In the genomic region with DNA sequence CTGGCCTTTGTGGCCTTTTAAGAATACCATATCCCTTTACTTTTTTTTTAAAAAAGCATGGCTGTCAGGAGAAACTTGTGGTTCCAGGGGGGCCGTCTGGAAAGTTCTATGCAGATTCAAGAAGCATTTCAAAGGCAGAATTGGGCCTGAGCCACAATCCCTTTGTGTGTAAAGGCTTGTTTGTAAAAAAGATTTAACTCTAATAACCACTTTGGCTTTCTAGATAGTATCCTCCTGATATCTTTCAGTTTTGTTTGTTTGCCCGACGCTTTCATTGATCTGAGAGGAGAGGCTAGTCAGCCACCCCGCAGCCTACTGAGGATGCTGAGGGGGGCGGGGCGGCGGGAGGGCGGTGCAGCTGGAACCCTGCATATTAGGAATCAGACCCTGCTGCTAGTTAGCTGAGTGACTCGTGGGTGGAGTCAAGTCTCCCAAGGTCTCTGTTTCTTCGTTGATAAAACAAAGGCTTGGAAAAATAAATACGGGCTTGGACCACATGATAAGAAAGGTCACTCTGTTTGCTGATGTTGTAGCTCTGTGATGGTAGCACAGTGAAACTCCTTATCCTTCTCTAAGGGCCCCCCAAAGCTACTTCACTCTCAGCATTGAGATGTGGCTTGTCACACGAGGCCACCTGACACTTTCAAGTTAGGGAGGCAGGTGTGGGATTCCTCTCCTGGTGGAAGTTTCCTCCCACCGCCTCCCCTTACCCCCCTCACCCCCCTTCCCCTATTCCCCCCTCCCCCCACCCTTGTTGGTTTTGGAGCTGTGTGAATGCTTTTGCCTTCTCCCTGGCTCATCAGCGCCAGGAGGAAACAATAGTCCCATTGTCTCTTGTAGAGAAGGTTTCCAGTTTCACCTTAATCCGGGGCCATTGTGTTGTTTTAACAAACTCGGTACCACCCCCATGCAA, we compare ENCODE assay signal across 8 mouse cellular contexts.
A peak's percentile ranks its signal among the peaks of the same experiment; 100 is the strongest.
DNase-seq lines count a peak whose midpoint lies in the region; ATAC-seq lines count a peak whose summit lies in the region.

No protein-coding gene starts in this region.

- no peaks in the 10 kb centered on the region for H3K9me3 ChIP-seq in kidney, embryonic 14.5 days (ENCODE audit: control insufficient read depth, low read length)
- no peaks in the 10 kb centered on the region for H3K9me3 ChIP-seq in hindbrain, embryonic 11.5 days (ENCODE audit: control insufficient read depth, low read length)

- H3K36me3 ChIP-seq in kidney, embryonic 14.5 days (ENCODE audit: control insufficient read depth, insufficient read depth, low read length): no peaks in the 10 kb centered on the region
- H3K36me3 ChIP-seq in hindbrain, embryonic 11.5 days (ENCODE audit: control insufficient read depth, insufficient read depth, low read length): no peaks in the 10 kb centered on the region

- ATAC-seq in kidney, embryonic 14.5 days (ENCODE audit: low FRiP score, low TSS enrichment): peak; percentile 90
- peak; percentile 92 for ATAC-seq in hindbrain, embryonic 11.5 days (ENCODE audit: low FRiP score)

- peak overlapping the region; percentile 76 for H3K27ac ChIP-seq in kidney, embryonic 14.5 days (ENCODE audit: low read depth, low read length)
- peak overlapping the region; percentile 51 for H3K27ac ChIP-seq in hindbrain, embryonic 11.5 days (ENCODE audit: low read depth, low read length)

- DNase-seq in kidney, adult 9 months: no peak
- DNase-seq in embryo, embryonic 10.5 days (ENCODE audit: low spot score): peak; percentile 82
- peak; percentile 75 for DNase-seq in hindbrain, embryonic 11.5 days (ENCODE audit: low spot score)
- DNase-seq in lung, postnatal 36 days: peak; percentile 57
- DNase-seq in thymus, postnatal 14 days: no peak
- DNase-seq in T-cell, adult 2 months (ENCODE audit: low spot score): no peak
- no peak for DNase-seq in gastrocnemius, postnatal 25 days

- no peaks in the 10 kb centered on the region for H3K27me3 ChIP-seq in kidney, embryonic 14.5 days (ENCODE audit: control insufficient read depth, insufficient read depth, low read length)
- H3K27me3 ChIP-seq in hindbrain, embryonic 11.5 days (ENCODE audit: control insufficient read depth, insufficient read depth, low read length): no peaks in the 10 kb centered on the region

- 2% methylated on average over 16 of the region's 16 CpGs for WGBS in kidney, embryonic 14.5 days
- 1% methylated on average over 16 of the region's 16 CpGs for WGBS in hindbrain, embryonic 11.5 days

- 0 out of 2 replicates have a peak overlapping the region, but pooled peaks have one; percentile 31 for H3K9ac ChIP-seq in kidney, embryonic 14.5 days (ENCODE audit: low read depth, low read length)
- H3K9ac ChIP-seq in hindbrain, embryonic 11.5 days (ENCODE audit: low read depth, low read length): no peak overlapping the region

- H3K4me3 ChIP-seq in kidney, embryonic 14.5 days (ENCODE audit: low read length): no peak overlapping the region
- H3K4me3 ChIP-seq in hindbrain, embryonic 11.5 days (ENCODE audit: low read depth, low read length): peak overlapping the region; percentile 16; the same call in 1 of the 2 replicates

- H3K4me2 ChIP-seq in kidney, embryonic 14.5 days (replicated peaks; ENCODE audit: low read depth, low read length): peak overlapping the region; percentile 34
- H3K4me2 ChIP-seq in hindbrain, embryonic 11.5 days (replicated peaks; ENCODE audit: low read depth, low read length): peak overlapping the region; percentile 33

- H3K4me1 ChIP-seq in kidney, embryonic 14.5 days (ENCODE audit: control insufficient read depth, insufficient read depth, low read length): peaks cover 32% of the 10 kb centered on the region
- no peaks in the 10 kb centered on the region for H3K4me1 ChIP-seq in hindbrain, embryonic 11.5 days (replicated peaks; ENCODE audit: control insufficient read depth, insufficient read depth, low read length)

Comparison
In these comparisons a context has a peak if more than half of its experiments do, and no peak if none do; other contexts are left out.
1. DNase-seq: peak in embryo, embryonic 10.5 days (single experiment), hindbrain, embryonic 11.5 days (single experiment) and lung, postnatal 36 days (single experiment); none in kidney, adult 9 months (single experiment), thymus, postnatal 14 days (single experiment), T-cell, adult 2 months (single experiment) and gastrocnemius, postnatal 25 days (single experiment).